Mouse (Mus musculus) CH12.LX (cell line): ENCODE measurements at regions not wholly inside any gene's neighbourhood (a gene's known extent, or its start where the extent isn't known, plus 50 kb on each side); places are given as distances from the start of the nearest gene placed in this dataset.

Experiments
- CHD2 ChIP-seq: IDR thresholded peaks from 2 replicates; pipeline ENCODE4 v1.6.1; 2011; ENCODE audit warnings: low read length, improper control_type of control experiment
- CTCF ChIP-seq, 2 experiments: IDR thresholded peaks in 1 of 2; conservative IDR thresholded peaks in 1 of 2; 2 replicates each; pipeline ENCODE4 v1.5.1; 2011 to 2012; ENCODE audit warnings: low read depth in 2 of 2, low read length in 2 of 2, improper control_type of control experiment in 1 of 2, inconsistent platforms in 1 of 2, mild to moderate bottlenecking in 1 of 2, moderate library complexity in 1 of 2
- NELFE ChIP-seq: IDR thresholded peaks from 2 replicates; pipeline ENCODE4 v1.6.1; 2011; ENCODE audit warnings: low read depth, low read length, improper control_type of control experiment
- POLR2A ChIP-seq: IDR thresholded peaks from 2 replicates; pipeline ENCODE4 v1.6.1; 2011; ENCODE audit warnings: low read depth, mild to moderate bottlenecking, improper control_type of control experiment, low read length
- SMC3 ChIP-seq: IDR thresholded peaks from 2 replicates; pipeline ENCODE4 v1.6.1; 2011; ENCODE audit warnings: low read depth, low read length, improper control_type of control experiment

- no peak for TF ChIP-seq CTCF (conservative IDR thresholded peaks at IDR 0.05 in 1 of 2, IDR thresholded peaks at IDR 0.05 in 1 of 2; ENCODE audit: low read depth in 2 of 2, low read length in 2 of 2)
- no peak for TF ChIP-seq CHD2
- no peak for TF ChIP-seq POLR2A
- TF ChIP-seq NELFE: no peak
- no peak for TF ChIP-seq SMC3
Observed at GRCm38 (mm10) chr15:36345413-36345812, 662.2 kb downstream of the Zfp706 start.
